Mouse (Mus musculus) hindbrain, embryonic 11.5 days (tissue): ENCODE results near the gene Lctl. TPM values are rescaled to one million over a fixed set of nuclear protein-coding genes. Genes with fewer than 3 reads are reported as not detected.

Experiments
- ATAC-seq: fragments of 200-750 bp; cut with Nextera tagmentation; 2 replicates; pipeline ENCODE4 v1.8.0; 2017; ENCODE audit warnings: mild to moderate bottlenecking, moderate TSS enrichment, moderate library complexity; ENCODE audit not compliant: low FRiP score
- DNase-seq: peaks from one replicate; pipeline ENCODE4 v3.0.0-alpha.2; 2015; ENCODE audit warnings: low spot score
- H3K27ac ChIP-seq: fragments of 300-500 bp; sonication (generic); 2 replicates; pipeline ENCODE4 v1.5.1; 2014; ENCODE audit warnings: mild to moderate bottlenecking, low read depth, low read length
- H3K27me3 ChIP-seq: fragments of 300-500 bp; sonication (generic); 2 replicates; pipeline ENCODE4 v1.6.1; 2014; ENCODE audit warnings: mild to moderate bottlenecking, low read length, moderate library complexity, mixed read lengths; ENCODE audit not compliant: control insufficient read depth, insufficient read depth
- H3K36me3 ChIP-seq: fragments of 300-500 bp; sonication (generic); 2 replicates; pipeline ENCODE4 v1.6.1; 2014; ENCODE audit warnings: mild to moderate bottlenecking, low read length, moderate library complexity, mixed read lengths; ENCODE audit not compliant: control insufficient read depth, insufficient read depth
- H3K4me1 ChIP-seq: fragments of 300-500 bp; sonication (generic); replicated peaks from 2 replicates; pipeline ENCODE4 v1.6.1; 2014; ENCODE audit warnings: low read length, mixed read lengths; ENCODE audit not compliant: control insufficient read depth, insufficient read depth
- H3K4me2 ChIP-seq: fragments of 300-500 bp; sonication (generic); replicated peaks from 2 replicates; pipeline ENCODE4 v1.6.1; 2014; ENCODE audit warnings: mild to moderate bottlenecking, low read depth, low read length
- H3K4me3 ChIP-seq: fragments of 300-500 bp; sonication (generic); 2 replicates; pipeline ENCODE4 v1.5.1; 2014; ENCODE audit warnings: low read depth, low read length
- H3K9ac ChIP-seq: fragments of 300-500 bp; sonication (generic); 2 replicates; pipeline ENCODE4 v1.6.1; 2014; ENCODE audit warnings: low read depth, low read length
- H3K9me3 ChIP-seq: fragments of 300-500 bp; sonication (generic); 2 replicates; pipeline ENCODE4 v1.6.1; 2016; ENCODE audit warnings: low read length; ENCODE audit not compliant: control insufficient read depth
- WGBS: fragments of 180-500 bp; shearing (Covaris S2); extraction: QIAGEN DNeasy Blood & Tissue Kit; methylation state at CpG from one replicate; pipeline ENCODE4 v1.1.7; 2014; 5-methylcytosine and 5-hydroxymethylcytosine counted together
- polyA plus RNA-seq: library from polyadenylated mRNA; unstranded; fragments of >200 nt; fragmentation: Nextera tagmentation; extraction: Ambion mirVana; gene quantifications from 2 replicates; pipeline ENCODE4 v1.2.1, GENCODE M21; 2014

Gene Lctl
- not detected in 2 replicates for polyA plus RNA-seq

GRCm38 (mm10) chr9:64116876-64117275, at the start of gene Lctl:
TSS of gene Lctl (plus strand) at chr9:64117147.
- H3K4me2 ChIP-seq = no peak within 1 kb of the TSS
- H3K36me3 ChIP-seq = no peaks in the 10 kb centered on the region
- ATAC-seq = no peak
- no peaks in the 10 kb centered on the region for H3K4me1 ChIP-seq
- H3K27me3 ChIP-seq = no peaks in the 10 kb centered on the region
- H3K4me3 ChIP-seq = no peak within 1 kb of the TSS
- H3K27ac ChIP-seq = no peak within 1 kb of the TSS
- H3K9ac ChIP-seq = no peak within 1 kb of the TSS
- WGBS = 87% methylated on average over 3 of the region's 3 CpGs
- H3K9me3 ChIP-seq = no peaks in the 10 kb centered on the region
- no peak for DNase-seq

- Histone ChIP-seq H3K27me3 (no peaks in the 10 kb centered on the region), H3K4me3 (no peak overlapping the region), H3K9ac (no peak overlapping the region), H3K36me3 (no peaks in the 10 kb centered on the region), H3K27ac (no peak overlapping the region), H3K4me2 (no peak overlapping the region), H3K9me3 (no peaks in the 10 kb centered on the region), H3K4me1 (peaks cover 5% of the 10 kb centered on the region; the same call in 1 of the 2 replicates)
- ATAC-seq (no peak), DNase-seq (no peak)
- 64% methylated on average over 5 of the region's 5 CpGs for WGBS
Measured at GRCm38 (mm10) chr9:64067787-64068186, 49.2 kb upstream of the Lctl start.

GRCm38 (mm10) chr9:64068571-64068970, 48.4 kb upstream of the Lctl start:
- DNase-seq (no peak), ATAC-seq (no peak)
- WGBS = no CpG with 5 or more reads among the region's 1 CpGs
- Histone ChIP-seq H3K36me3 (no peaks in the 10 kb centered on the region), H3K9ac (no peak overlapping the region), H3K27me3 (no peaks in the 10 kb centered on the region), H3K4me2 (no peak overlapping the region), H3K4me1 (peaks cover 5% of the 10 kb centered on the region; the same call in 1 of the 2 replicates), H3K27ac (no peak overlapping the region), H3K9me3 (no peaks in the 10 kb centered on the region), H3K4me3 (no peak overlapping the region)

DNA sequence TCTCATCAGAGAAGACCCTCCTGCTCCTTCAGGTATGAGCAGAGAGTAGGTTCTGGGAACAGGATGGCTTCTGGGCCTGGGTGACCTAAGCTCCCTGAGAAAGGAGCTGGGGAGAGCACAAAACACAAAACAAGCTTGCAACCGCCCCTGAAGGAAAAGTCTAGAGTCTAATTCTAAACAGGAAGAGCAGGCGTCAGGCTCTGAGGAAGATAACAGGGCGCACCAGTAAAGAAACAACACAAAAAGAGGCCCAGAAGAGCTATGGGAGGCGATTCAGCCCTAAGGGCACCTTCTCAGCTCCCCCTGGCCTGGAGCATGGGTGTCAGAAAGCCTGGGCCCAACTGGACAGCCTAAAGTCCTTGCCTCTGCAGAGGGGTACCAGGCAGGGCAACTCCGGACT, 47.8 kb upstream of the Lctl start:
- ATAC-seq (no peak), DNase-seq (no peak)
- Histone ChIP-seq H3K9ac (no peak overlapping the region), H3K4me3 (no peak overlapping the region), H3K4me2 (no peak overlapping the region), H3K36me3 (no peaks in the 10 kb centered on the region), H3K27me3 (no peaks in the 10 kb centered on the region), H3K27ac (no peak overlapping the region), H3K9me3 (no peaks in the 10 kb centered on the region), H3K4me1 (peaks cover 5% of the 10 kb centered on the region; the same call in 1 of the 2 replicates)
- 81% methylated on average over 5 of the region's 5 CpGs for WGBS

GRCm38 (mm10) chr9:64070674-64071073, 46.3 kb upstream of the Lctl start:
- Histone ChIP-seq H3K4me2 (no peak overlapping the region), H3K9me3 (no peaks in the 10 kb centered on the region), H3K9ac (no peak overlapping the region), H3K36me3 (no peaks in the 10 kb centered on the region), H3K4me1 (peaks cover 5% of the 10 kb centered on the region; the same call in 1 of the 2 replicates), H3K4me3 (no peak overlapping the region), H3K27me3 (no peaks in the 10 kb centered on the region), H3K27ac (no peak overlapping the region)
- ATAC-seq (no peak), DNase-seq (no peak)
- WGBS = 96% methylated on average over 5 of the region's 5 CpGs

DNA sequence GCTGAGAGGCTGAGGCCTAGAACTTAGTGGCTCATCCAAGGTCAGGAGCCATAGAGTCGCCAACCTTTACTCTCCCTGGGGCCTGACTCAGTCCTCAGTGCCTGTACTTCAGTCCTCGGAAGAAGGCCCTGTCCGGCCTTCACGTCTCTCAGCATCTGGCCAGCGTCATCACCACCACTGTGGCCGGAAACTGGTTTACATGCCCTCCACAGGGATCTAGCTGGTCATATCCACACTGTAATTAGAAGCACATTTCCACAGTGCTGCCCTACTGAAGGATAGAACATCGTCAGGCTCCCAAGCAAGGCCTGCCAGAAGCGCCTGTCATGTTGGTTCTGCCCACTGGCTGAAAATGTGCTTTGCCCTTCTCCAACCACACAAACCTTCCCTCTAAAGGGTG, 42.1 kb upstream of the Lctl start:
- no peaks in the 10 kb centered on the region for H3K36me3 ChIP-seq
- DNase-seq (no peak), ATAC-seq (no peak)
- H3K27me3 ChIP-seq = no peaks in the 10 kb centered on the region
- no peak overlapping the region for H3K4me2 ChIP-seq
- H3K9me3 ChIP-seq = no peaks in the 10 kb centered on the region
- no peak overlapping the region for H3K9ac ChIP-seq
- no peak overlapping the region for H3K4me3 ChIP-seq
- H3K4me1 ChIP-seq = 0 out of 2 replicates have a peak, but pooled peaks cover 2% of the 10 kb centered on the region
- WGBS = 70% methylated on average over 8 of the region's 8 CpGs
- no peak overlapping the region for H3K27ac ChIP-seq

DNA sequence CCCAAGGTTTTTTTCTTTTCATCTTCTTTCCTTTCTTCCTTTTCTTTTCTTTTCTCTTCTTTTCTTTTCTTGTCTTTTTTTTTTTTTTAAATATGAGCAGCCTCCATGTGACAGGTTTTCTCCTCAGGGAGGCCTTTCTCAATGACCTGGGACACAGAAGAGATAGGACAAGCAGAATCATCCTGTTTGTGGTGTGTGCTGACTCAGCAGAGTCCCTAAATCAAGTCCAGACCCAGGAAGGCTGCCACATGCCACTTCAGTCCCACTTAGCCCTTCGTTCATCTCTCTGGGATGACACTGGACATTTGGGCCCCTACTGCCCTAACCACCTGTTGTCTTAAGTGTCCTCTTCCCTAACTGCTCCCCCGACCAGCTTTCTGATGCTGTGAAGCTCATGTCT, 40.5 kb upstream of the Lctl start:
- no peak overlapping the region for H3K9ac ChIP-seq
- no peak for ATAC-seq
- H3K4me1 ChIP-seq = 0 out of 2 replicates have a peak, but pooled peaks cover 2% of the 10 kb centered on the region
- H3K27me3 ChIP-seq = no peaks in the 10 kb centered on the region
- 77% methylated on average over 2 of the region's 2 CpGs for WGBS
- H3K9me3 ChIP-seq = no peaks in the 10 kb centered on the region
- no peaks in the 10 kb centered on the region for H3K36me3 ChIP-seq
- H3K27ac ChIP-seq = no peak overlapping the region
- no peak overlapping the region for H3K4me2 ChIP-seq
- DNase-seq = no peak
- H3K4me3 ChIP-seq = no peak overlapping the region

DNA sequence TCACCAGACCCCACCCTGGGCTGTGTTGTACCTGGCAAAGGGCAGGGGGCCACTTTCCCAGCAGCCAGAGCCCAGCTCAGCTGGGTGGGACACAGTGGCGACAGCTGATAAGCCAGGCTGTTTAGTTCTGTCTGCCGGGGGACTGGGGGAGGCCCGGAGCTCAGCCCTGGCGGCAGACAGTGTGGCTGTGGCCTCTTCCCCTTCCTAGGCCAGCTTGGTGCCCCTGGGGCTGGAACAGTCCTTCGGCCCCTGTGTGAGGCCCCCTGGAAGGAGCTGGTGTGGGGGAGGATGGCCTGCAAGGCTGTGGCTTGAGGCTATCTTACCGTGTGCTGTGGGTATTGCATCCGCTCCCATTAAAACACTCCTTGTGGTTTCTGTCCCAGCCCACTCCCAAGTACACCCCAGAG, 38.6 kb upstream of the Lctl start:
- Histone ChIP-seq H3K4me1 (0 out of 2 replicates have a peak, but pooled peaks cover 2% of the 10 kb centered on the region), H3K9ac (no peak overlapping the region), H3K4me2 (no peak overlapping the region), H3K27ac (no peak overlapping the region), H3K4me3 (no peak overlapping the region), H3K36me3 (no peaks in the 10 kb centered on the region), H3K27me3 (peaks cover 1% of the 10 kb centered on the region; the same call in 1 of the 2 replicates), H3K9me3 (no peaks in the 10 kb centered on the region)
- WGBS = 55% methylated on average over 7 of the region's 7 CpGs
- DNase-seq = no peak
- ATAC-seq = no peak

- Histone ChIP-seq H3K4me1 (0 out of 2 replicates have a peak, but pooled peaks cover 7% of the 10 kb centered on the region), H3K9ac (no peak overlapping the region), H3K4me3 (no peak overlapping the region), H3K27ac (no peak overlapping the region), H3K27me3 (peaks cover 7% of the 10 kb centered on the region; the same call in 1 of the 2 replicates), H3K36me3 (no peaks in the 10 kb centered on the region), H3K9me3 (no peaks in the 10 kb centered on the region), H3K4me2 (no peak overlapping the region)
- DNase-seq (no peak), ATAC-seq (no peak)
- WGBS = 79% methylated on average over 6 of the region's 6 CpGs
Measured at GRCm38 (mm10) chr9:64079922-64080321, 37.0 kb upstream of the Lctl start.
